Mouse (Mus musculus): ENCODE measurements around the gene Srpx.

Gene Srpx

GRCm38 (mm10) chrX:10117065-10117719 is at the start of gene Srpx:
Srpx (minus strand) TSS chrX:10117709.
- no peak for DNase-seq (ENCODE audit: low read depth)

GRCm38 (mm10) chrX:10152390-10152789 is 34.9 kb upstream of the Srpx start:
- DNase-seq (ENCODE audit: low read depth), result no peak

- DNase-seq (ENCODE audit: low read depth), result no peak
These were observed 1.7 kb downstream of the Srpx start for GRCm38 (mm10) chrX:10115780-10116179.

- DNase-seq (ENCODE audit: low read depth), result no peak
These were observed 6.8 kb downstream of the Srpx start for GRCm38 (mm10) chrX:10110736-10111135.

- DNase-seq (ENCODE audit: low read depth), result no peak
These were observed 9.0 kb downstream of the Srpx start for GRCm38 (mm10) chrX:10108558-10108957.

GRCm38 (mm10) chrX:10105475-10105874 is 12.0 kb downstream of the Srpx start:
- DNase-seq (ENCODE audit: low read depth), result no peak

- no peak for DNase-seq (ENCODE audit: low read depth)
These were observed 14.8 kb downstream of the Srpx start for GRCm38 (mm10) chrX:10102739-10103138.

- no peak for DNase-seq (ENCODE audit: low read depth)
These were observed 21.7 kb downstream of the Srpx start for GRCm38 (mm10) chrX:10095797-10096196.

- DNase-seq (ENCODE audit: low read depth), result no peak
These were observed 37.1 kb downstream of the Srpx start for GRCm38 (mm10) chrX:10080385-10080784.

GRCm38 (mm10) chrX:10079981-10080380 is 37.5 kb downstream of the Srpx start:
- no peak for DNase-seq (ENCODE audit: low read depth)

- no peak for DNase-seq (ENCODE audit: low read depth)
These were observed 43.5 kb downstream of the Srpx start for GRCm38 (mm10) chrX:10073966-10074365.

- no peak for DNase-seq (ENCODE audit: low read depth)
These were observed 46.0 kb downstream of the Srpx start for GRCm38 (mm10) chrX:10071529-10071928.

GRCm38 (mm10) chrX:10070689-10071088 is 46.8 kb downstream of the Srpx start:
- no peak for DNase-seq (ENCODE audit: low read depth)

- DNase-seq (ENCODE audit: low read depth), result no peak
These were observed 48.1 kb downstream of the Srpx start for GRCm38 (mm10) chrX:10069405-10069804.

- no peak for DNase-seq (ENCODE audit: low read depth)
These were observed 53.7 kb downstream of the Srpx start for GRCm38 (mm10) chrX:10063781-10064180.

- DNase-seq (ENCODE audit: low read depth), result no peak
These were observed 54.1 kb downstream of the Srpx start for GRCm38 (mm10) chrX:10063361-10063760.

GRCm38 (mm10) chrX:10062201-10062600 is 55.3 kb downstream of the Srpx start:
- peak; percentile 34 for DNase-seq (ENCODE audit: low read depth)

- DNase-seq (ENCODE audit: low read depth), result no peak
These were observed 82.8 kb downstream of the Srpx start for GRCm38 (mm10) chrX:10034666-10035065.

GRCm38 (mm10) chrX:10010202-10010601 is 107.3 kb downstream of the Srpx start:
- no peak for DNase-seq (ENCODE audit: low read depth)

GRCm38 (mm10) chrX:10007675-10008270 is 109.7 kb downstream of the Srpx start:
- DNase-seq (ENCODE audit: low read depth), result no peak

- peak; percentile 27 for DNase-seq (ENCODE audit: low read depth)
These were observed 111.6 kb downstream of the Srpx start for GRCm38 (mm10) chrX:10005946-10006345.

- DNase-seq (ENCODE audit: low read depth), result no peak
These were observed 116.8 kb downstream of the Srpx start for GRCm38 (mm10) chrX:10000718-10001117.
